Mouse (Mus musculus) erythroblast, embryonic 14.5 days (primary cell): Measurements from ENCODE around the gene Col10a1. TPM values are rescaled to one million over a fixed set of nuclear protein-coding genes. Genes with fewer than 3 reads are reported as not detected.

ENCODE experiments used
- H3K27me3 ChIP-seq: 2 replicates; pipeline ENCODE4 v1.6.1; 2012; ENCODE audit warnings: inconsistent platforms; ENCODE audit not compliant: control insufficient read depth
- H3K36me3 ChIP-seq: 2 replicates; pipeline ENCODE4 v1.6.1; 2012; ENCODE audit warnings: mild to moderate bottlenecking, inconsistent platforms; ENCODE audit not compliant: control insufficient read depth
- H3K4me1 ChIP-seq: 2 replicates; pipeline ENCODE4 v1.6.1; 2012; ENCODE audit warnings: inconsistent platforms; ENCODE audit not compliant: control insufficient read depth
- H3K4me3 ChIP-seq: replicated peaks from 2 replicates; pipeline ENCODE3; 2012; ENCODE audit warnings: moderate library complexity, mild to moderate bottlenecking, inconsistent platforms
- H3K9me3 ChIP-seq: 2 replicates; pipeline ENCODE4 v1.6.1; 2012; ENCODE audit warnings: low read length, inconsistent platforms, mixed read lengths; ENCODE audit not compliant: control insufficient read depth
- GATA1 ChIP-seq: IDR thresholded peaks from 2 replicates; pipeline ENCODE4 v1.6.1; 2012; ENCODE audit warnings: low read length, inconsistent platforms, mixed read lengths
- TAL1 ChIP-seq: IDR thresholded peaks from 3 replicates; pipeline ENCODE4 v1.6.1; 2012; ENCODE audit warnings: low read length, inconsistent platforms, mixed read lengths
- polyA plus RNA-seq: library from polyadenylated mRNA; stranded (reverse); fragments of >175 nt; gene quantifications from 2 replicates; pipeline ENCODE4 v1.2.3, GENCODE M21; 2012

Col10a1 gene
- polyA plus RNA-seq, result not detected in 2 replicates

DNA sequence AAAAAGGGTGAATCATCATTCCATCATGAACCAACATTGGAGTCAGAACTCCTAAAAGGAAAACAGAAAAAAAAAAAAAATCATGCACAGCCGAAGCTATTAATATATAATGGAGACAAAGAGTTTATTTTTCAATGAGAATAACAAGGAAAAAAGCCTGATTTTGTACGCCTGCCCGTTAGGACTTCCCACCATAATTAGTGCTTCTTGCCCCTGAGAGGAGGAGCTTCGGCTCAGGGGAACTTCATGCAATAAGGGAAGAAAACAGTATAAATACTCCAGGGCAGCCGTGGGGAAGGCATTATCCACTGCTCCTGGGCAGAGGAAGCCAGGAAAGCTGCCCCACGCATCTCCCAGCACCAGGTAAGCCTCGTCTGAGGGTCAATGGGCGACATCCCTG lies at the start of gene Col10a1:
Col10a1 (plus strand) TSS at position 301 of the 400 bp plus-strand sequence.
- Histone ChIP-seq H3K36me3 (no peaks in the 10 kb centered on the region; the same call in 1 of the 2 replicates), H3K4me1 (no peaks in the 10 kb centered on the region), H3K9me3 (no peaks in the 10 kb centered on the region), H3K4me3 (no peak within 1 kb of the TSS), H3K27me3 (no peaks in the 10 kb centered on the region)
- TF ChIP-seq TAL1 (no peak), GATA1 (no peak)

DNA sequence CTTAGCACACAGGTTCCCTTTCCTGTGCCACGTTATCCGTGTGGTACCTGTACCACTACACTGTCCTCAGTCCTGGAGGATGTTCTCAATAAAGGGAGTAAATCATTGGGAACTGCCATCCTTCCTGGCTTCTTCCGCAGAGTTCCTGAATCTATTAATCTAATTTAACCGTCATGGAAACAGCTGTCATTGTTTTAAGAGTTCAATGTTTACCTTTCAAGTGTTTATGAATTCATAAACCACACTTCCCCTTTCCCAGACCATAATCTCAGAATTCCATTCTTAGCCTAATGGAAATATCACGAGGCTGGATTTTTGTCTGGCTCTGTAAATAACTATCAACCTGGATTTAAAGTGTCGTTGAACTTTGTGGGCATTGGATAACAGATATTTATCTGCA lies 48.8 kb upstream of the Col10a1 start:
- Histone ChIP-seq H3K4me1 (no peaks in the 10 kb centered on the region), H3K9me3 (no peaks in the 10 kb centered on the region), H3K36me3 (no peaks in the 10 kb centered on the region), H3K27me3 (no peaks in the 10 kb centered on the region), H3K4me3 (no peak overlapping the region)
- TF ChIP-seq TAL1 (no peak), GATA1 (no peak)

DNA sequence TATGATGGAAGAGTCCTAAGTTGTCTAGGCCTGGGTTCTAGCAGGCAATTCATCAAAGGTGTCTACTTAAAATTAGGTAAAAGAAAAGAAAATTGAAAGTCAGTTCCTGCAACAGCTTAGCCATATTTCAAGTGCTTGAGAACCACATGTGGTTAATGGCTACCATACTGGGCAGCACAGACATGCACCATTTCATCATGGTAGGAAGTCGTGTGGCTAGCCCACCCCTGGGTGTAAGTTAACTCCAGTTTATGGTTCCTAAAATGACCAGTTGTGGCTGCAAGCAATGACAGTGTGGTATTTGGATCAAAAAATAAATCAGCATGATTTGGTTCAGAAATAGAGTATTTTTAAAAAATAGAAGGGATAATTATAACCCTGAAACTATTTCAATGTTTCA lies 47.9 kb upstream of the Col10a1 start:
- no peaks in the 10 kb centered on the region for H3K27me3 ChIP-seq
- no peaks in the 10 kb centered on the region for H3K36me3 ChIP-seq
- no peaks in the 10 kb centered on the region for H3K4me1 ChIP-seq
- TF ChIP-seq TAL1 (no peak), GATA1 (no peak)
- H3K9me3 ChIP-seq, result no peaks in the 10 kb centered on the region
- H3K4me3 ChIP-seq, result no peak overlapping the region

DNA sequence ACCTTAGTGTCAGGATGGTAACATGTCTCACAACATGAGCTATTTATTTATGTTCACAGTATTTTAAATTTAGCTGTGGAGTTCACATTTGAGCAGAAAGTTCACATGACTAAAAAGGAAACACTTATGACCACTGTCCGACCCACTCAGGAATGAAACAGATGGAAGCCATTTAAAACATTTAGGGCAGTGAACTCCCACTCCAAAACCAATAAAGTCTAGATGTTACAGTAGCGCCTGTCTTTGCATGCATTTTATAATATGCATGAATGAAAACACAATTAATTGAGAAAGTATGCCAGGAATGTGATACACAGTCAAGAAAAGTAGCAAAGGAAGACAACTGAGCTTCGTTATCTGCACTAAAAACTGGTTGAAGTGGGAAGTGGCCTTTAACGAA lies 37.6 kb upstream of the Col10a1 start:
- H3K9me3 ChIP-seq, result no peaks in the 10 kb centered on the region
- no peaks in the 10 kb centered on the region for H3K27me3 ChIP-seq
- no peaks in the 10 kb centered on the region for H3K36me3 ChIP-seq
- TF ChIP-seq TAL1 (no peak), GATA1 (no peak)
- no peak overlapping the region for H3K4me3 ChIP-seq
- no peaks in the 10 kb centered on the region for H3K4me1 ChIP-seq

DNA sequence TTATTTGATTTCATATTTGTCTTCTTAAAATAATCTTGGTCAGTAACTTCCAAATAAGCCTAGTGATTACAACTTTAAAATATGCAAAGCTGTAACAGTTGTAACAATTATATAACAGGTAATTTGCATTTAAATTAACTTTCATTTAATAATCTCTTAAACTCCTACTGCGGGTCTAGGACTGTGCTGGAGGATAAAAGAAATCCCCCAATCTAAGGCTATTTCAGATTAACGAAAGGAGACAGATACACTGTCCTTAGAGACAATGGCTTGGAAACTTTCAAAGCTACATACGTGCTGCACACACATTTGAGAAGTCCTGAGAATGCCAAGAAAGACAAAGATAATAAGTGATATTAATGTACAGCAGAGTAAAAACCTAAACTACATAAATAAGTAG lies 31.5 kb upstream of the Col10a1 start:
- Histone ChIP-seq H3K36me3 (no peaks in the 10 kb centered on the region), H3K4me3 (no peak overlapping the region), H3K27me3 (no peaks in the 10 kb centered on the region), H3K9me3 (no peaks in the 10 kb centered on the region), H3K4me1 (no peaks in the 10 kb centered on the region)
- TF ChIP-seq GATA1 (no peak), TAL1 (no peak)

DNA sequence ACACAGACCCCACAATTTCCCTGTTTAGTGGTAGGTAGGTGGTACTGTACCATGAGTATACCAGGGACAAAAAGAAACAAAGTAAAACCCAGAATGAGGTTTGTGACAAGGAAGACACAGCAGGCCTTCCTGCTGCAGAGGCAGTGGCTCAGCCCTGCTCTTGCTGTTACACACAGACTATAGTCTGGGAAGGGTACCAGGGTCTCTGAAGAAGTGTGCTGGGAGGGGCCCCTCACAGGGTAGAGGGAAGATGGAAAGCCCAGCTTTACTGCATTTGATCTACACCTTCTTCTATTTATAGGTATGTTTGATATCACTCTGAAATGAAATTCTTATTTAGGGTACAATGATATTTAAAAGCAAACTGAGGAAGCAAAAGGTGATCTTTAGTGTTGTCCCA lies 26.0 kb upstream of the Col10a1 start:
- H3K27me3 ChIP-seq, result no peaks in the 10 kb centered on the region
- no peaks in the 10 kb centered on the region for H3K9me3 ChIP-seq
- H3K4me1 ChIP-seq, result no peaks in the 10 kb centered on the region
- no peak overlapping the region for H3K4me3 ChIP-seq
- TF ChIP-seq TAL1, result no peak
- no peak for TF ChIP-seq GATA1
- H3K36me3 ChIP-seq, result no peaks in the 10 kb centered on the region

DNA sequence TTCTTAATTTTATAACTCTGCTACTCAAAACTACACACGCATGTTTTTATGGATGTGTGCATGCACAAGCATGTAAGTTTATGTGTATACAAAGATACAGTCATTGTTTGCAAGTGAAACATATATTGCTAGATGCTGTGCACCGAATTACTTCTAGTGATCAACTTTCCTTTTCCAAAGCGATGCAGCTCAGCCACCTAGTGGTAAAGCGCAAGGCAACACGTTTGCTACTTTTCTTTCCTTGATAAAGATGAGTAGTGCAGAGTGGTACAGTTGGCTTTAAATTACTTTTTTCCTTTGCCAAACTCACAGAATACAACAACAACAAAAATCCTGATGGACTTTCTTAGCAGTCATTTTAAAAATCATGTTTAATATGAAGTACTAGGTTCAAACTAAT lies 21.6 kb upstream of the Col10a1 start:
- no peaks in the 10 kb centered on the region for H3K36me3 ChIP-seq
- H3K4me3 ChIP-seq, result no peak overlapping the region
- H3K4me1 ChIP-seq, result no peaks in the 10 kb centered on the region
- no peaks in the 10 kb centered on the region for H3K9me3 ChIP-seq
- TF ChIP-seq GATA1, result no peak
- TF ChIP-seq TAL1, result no peak
- H3K27me3 ChIP-seq, result no peaks in the 10 kb centered on the region

DNA sequence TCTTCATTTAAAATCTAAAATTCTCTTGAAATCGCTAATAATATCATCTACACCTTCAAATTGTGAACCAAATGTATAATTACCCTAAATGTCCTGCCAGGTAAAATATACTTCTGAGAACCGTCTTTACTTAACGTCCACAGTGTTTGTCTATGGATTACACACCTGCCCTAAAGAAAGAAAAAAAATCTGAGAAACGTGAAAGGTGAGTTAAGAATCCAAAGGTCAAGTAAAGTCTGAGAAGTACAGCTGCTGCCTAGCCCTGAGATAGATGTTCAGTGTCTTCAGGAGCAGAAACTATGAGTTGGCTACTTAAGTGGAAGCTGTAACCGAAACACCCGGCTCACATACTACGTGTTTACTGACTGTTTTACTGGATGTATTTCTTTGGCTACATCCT lies 16.4 kb upstream of the Col10a1 start:
- H3K4me3 ChIP-seq, result no peak overlapping the region
- no peaks in the 10 kb centered on the region for H3K9me3 ChIP-seq
- H3K27me3 ChIP-seq, result no peaks in the 10 kb centered on the region
- H3K4me1 ChIP-seq, result no peaks in the 10 kb centered on the region
- H3K36me3 ChIP-seq, result no peaks in the 10 kb centered on the region
- TF ChIP-seq TAL1, result no peak
- TF ChIP-seq GATA1, result no peak

DNA sequence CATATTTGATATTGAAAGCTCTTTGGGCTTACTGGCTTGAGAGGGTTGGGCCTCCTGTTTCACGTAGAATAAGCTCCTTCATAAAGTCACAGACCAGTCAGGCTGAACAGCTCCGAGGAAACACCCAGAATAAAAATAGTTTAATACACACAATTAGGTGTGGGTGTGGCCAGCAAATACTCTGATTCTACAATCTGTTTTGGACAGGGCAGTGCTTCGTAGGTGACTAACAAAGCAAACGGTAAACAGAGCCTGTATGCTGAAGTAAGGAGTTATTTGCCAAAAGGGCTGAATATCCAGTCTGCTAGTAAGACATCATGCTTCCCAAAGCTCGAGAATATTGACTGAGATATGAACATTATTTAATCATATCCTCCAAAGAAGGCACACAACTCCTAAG lies 4.1 kb upstream of the Col10a1 start:
- no peak for TF ChIP-seq TAL1
- no peak for TF ChIP-seq GATA1
- Histone ChIP-seq H3K27me3 (no peaks in the 10 kb centered on the region), H3K36me3 (no peaks in the 10 kb centered on the region), H3K4me1 (no peaks in the 10 kb centered on the region), H3K4me3 (no peak overlapping the region), H3K9me3 (no peaks in the 10 kb centered on the region)

DNA sequence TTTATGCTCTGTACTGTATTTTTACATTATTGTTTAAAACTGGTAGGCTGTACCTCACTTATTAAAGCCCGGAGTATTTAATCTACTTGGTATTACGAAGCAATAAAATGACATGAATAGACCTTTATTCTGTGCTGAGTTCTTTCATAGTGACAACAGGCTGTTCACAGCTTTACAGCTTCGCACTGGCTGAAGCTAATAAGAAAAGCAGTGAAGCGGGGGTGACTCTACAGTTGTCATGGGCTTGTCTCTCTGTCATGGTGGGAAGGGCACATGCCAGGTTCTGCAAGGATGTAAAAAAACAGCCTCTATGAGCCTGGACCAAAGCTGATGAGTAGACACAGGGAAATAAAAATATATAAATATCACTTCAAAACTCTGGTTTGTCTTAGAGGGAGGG lies 7.2 kb downstream of the Col10a1 start:
- Histone ChIP-seq H3K9me3 (no peaks in the 10 kb centered on the region), H3K4me1 (no peaks in the 10 kb centered on the region), H3K4me3 (no peak overlapping the region), H3K27me3 (no peaks in the 10 kb centered on the region), H3K36me3 (peaks cover 15% of the 10 kb centered on the region)
- TF ChIP-seq TAL1, result no peak
- no peak for TF ChIP-seq GATA1
